Mouse (Mus musculus) MEL (cell line): ENCODE data around the gene Trappc3l. TPM values are rescaled to one million over a fixed set of nuclear protein-coding genes. Genes with fewer than 3 reads are reported as not detected.

Experiments used
- DNase-seq: peaks from one replicate; pipeline ENCODE4 v3.0.0; 2011; ENCODE audit warnings: low read depth, low spot score
- H3K27ac ChIP-seq: 2 replicates; pipeline ENCODE4 v1.5.1; 2012; ENCODE audit warnings: low read depth, mild to moderate bottlenecking, control low read depth, low read length, moderate library complexity; ENCODE audit not compliant: control insufficient read depth
- H3K27me3 ChIP-seq, 2 experiments: fragments of 150-350 bp in 1 of 2; sonication (generic) in 1 of 2; 2 replicates each; pipeline ENCODE4 v1.6.1; 2012; ENCODE audit warnings: low read length in 2 of 2, mild to moderate bottlenecking in 2 of 2, improper control_type of control experiment in 1 of 2, moderate library complexity in 1 of 2; ENCODE audit not compliant: insufficient read depth in 2 of 2, control insufficient read depth in 1 of 2
- H3K36me3 ChIP-seq, 2 experiments: 2 replicates each; pipeline ENCODE4 v1.6.1; 2012 to 2014; ENCODE audit warnings: low read length in 2 of 2, improper control_type of control experiment in 1 of 2, inconsistent platforms in 1 of 2, mild to moderate bottlenecking in 1 of 2; ENCODE audit not compliant: insufficient read depth in 2 of 2, control insufficient read depth in 1 of 2
- H3K4me1 ChIP-seq, 2 experiments: fragments of 150-350 bp in 1 of 2; sonication (generic) in 1 of 2; 2 replicates each; pipeline ENCODE4 v1.6.1; 2012; ENCODE audit warnings: low read length in 2 of 2, improper control_type of control experiment in 1 of 2, mild to moderate bottlenecking in 1 of 2; ENCODE audit not compliant: insufficient read depth in 2 of 2, control insufficient read depth in 1 of 2
- H3K4me3 ChIP-seq, 2 experiments: fragments of 150-350 bp in 1 of 2; sonication (generic) in 1 of 2; 2 replicates each; pipeline ENCODE4 v1.5.1; 2012; ENCODE audit warnings: low read depth in 2 of 2, low read length in 2 of 2, mild to moderate bottlenecking in 2 of 2, moderate library complexity in 2 of 2, control low read depth in 1 of 2, improper control_type of control experiment in 1 of 2; ENCODE audit not compliant: control insufficient read depth in 1 of 2, insufficient read depth in 1 of 2
- H3K79me2 ChIP-seq: 2 replicates; pipeline ENCODE4 v1.6.1; 2012; ENCODE audit warnings: mild to moderate bottlenecking, low read length, moderate library complexity; ENCODE audit not compliant: control insufficient read depth, poor library complexity, insufficient read depth
- H3K9ac ChIP-seq: 2 replicates; pipeline ENCODE4 v1.6.1; 2012; ENCODE audit warnings: low read depth, mild to moderate bottlenecking, control low read depth, low read length, moderate library complexity; ENCODE audit not compliant: control insufficient read depth, poor library complexity, severe bottlenecking
- H3K9me3 ChIP-seq: fragments of 150-350 bp; sonication (generic); replicated peaks from 2 replicates; pipeline ENCODE4 v1.6.1; 2012; ENCODE audit warnings: mild to moderate bottlenecking, low read length, improper control_type of control experiment, moderate library complexity; ENCODE audit not compliant: insufficient read depth
- BHLHE40 ChIP-seq: IDR thresholded peaks from 2 replicates; pipeline ENCODE4 v1.6.1; 2012; ENCODE audit warnings: low read depth, mild to moderate bottlenecking, inconsistent platforms, low read length, improper control_type of control experiment, borderline replicate concordance
- CTCF ChIP-seq, 3 experiments: IDR thresholded peaks in 2 of 3; conservative IDR thresholded peaks in 1 of 3; 2 replicates each; pipeline ENCODE4 v1.5.1; 2011 to 2012; ENCODE audit warnings: low read length in 3 of 3, low read depth in 2 of 3, mild to moderate bottlenecking in 2 of 3, improper control_type of control experiment in 1 of 3, inconsistent platforms in 1 of 3, mixed read lengths in 1 of 3, moderate library complexity in 1 of 3; ENCODE audit not compliant: control insufficient read depth in 1 of 3, insufficient read depth in 1 of 3, poor library complexity in 1 of 3, severe bottlenecking in 1 of 3
- ELF1 ChIP-seq: IDR thresholded peaks from 2 replicates; pipeline ENCODE4 v1.6.1; 2014; ENCODE audit warnings: low read depth, mild to moderate bottlenecking, inconsistent platforms, low read length, improper control_type of control experiment, moderate library complexity
- EP300 ChIP-seq, 2 experiments: IDR thresholded peaks; 2 replicates each; pipeline ENCODE4 v1.6.1; 2011; ENCODE audit warnings: improper control_type of control experiment in 2 of 2, low read length in 2 of 2, low read depth in 1 of 2, mild to moderate bottlenecking in 1 of 2
- ETS1 ChIP-seq: IDR thresholded peaks from 2 replicates; pipeline ENCODE4 v1.6.1; 2012; ENCODE audit warnings: low read depth, mild to moderate bottlenecking, inconsistent platforms, low read length, improper control_type of control experiment, moderate library complexity
- GABPA ChIP-seq: IDR thresholded peaks from 2 replicates; pipeline ENCODE4 v1.6.1; 2012; ENCODE audit warnings: low read depth, mild to moderate bottlenecking, inconsistent platforms, low read length, improper control_type of control experiment, moderate library complexity
- HCFC1 ChIP-seq: IDR thresholded peaks from 2 replicates; pipeline ENCODE4 v1.6.1; 2012; ENCODE audit warnings: low read depth, mild to moderate bottlenecking, inconsistent platforms, low read length, improper control_type of control experiment, moderate library complexity
- KAT2A ChIP-seq: conservative IDR thresholded peaks from 2 replicates; pipeline ENCODE4 v1.6.1; 2012; ENCODE audit warnings: low read depth, low read length, improper control_type of control experiment, inconsistent platforms
- MAX ChIP-seq: IDR thresholded peaks from 2 replicates; pipeline ENCODE4 v1.6.1; 2011; ENCODE audit warnings: low read length, improper control_type of control experiment
- MAZ ChIP-seq: IDR thresholded peaks from 2 replicates; pipeline ENCODE4 v1.6.1; 2012; ENCODE audit warnings: low read depth, mild to moderate bottlenecking, inconsistent platforms, low read length, improper control_type of control experiment
- MEF2A ChIP-seq: IDR thresholded peaks from 2 replicates; pipeline ENCODE4 v1.6.1; 2014; ENCODE audit warnings: low read depth, mild to moderate bottlenecking, inconsistent platforms, low read length, improper control_type of control experiment; ENCODE audit not compliant: poor library complexity, insufficient replicate concordance, severe bottlenecking; ENCODE audit errors: extremely low read depth
- MYB ChIP-seq: IDR thresholded peaks from 2 replicates; pipeline ENCODE4 v1.6.1; 2011; ENCODE audit warnings: mild to moderate bottlenecking, low read depth, low read length, improper control_type of control experiment
- POLR2A ChIP-seq, 2 experiments: IDR thresholded peaks; 2 replicates each; pipeline ENCODE4 v1.6.1; 2011 to 2012; ENCODE audit warnings: low read length in 2 of 2, mild to moderate bottlenecking in 2 of 2, control low read depth in 1 of 2, improper control_type of control experiment in 1 of 2, low read depth in 1 of 2, moderate library complexity in 1 of 2; ENCODE audit not compliant: control insufficient read depth in 1 of 2, insufficient read depth in 1 of 2, poor library complexity in 1 of 2
- POLR2AphosphoS2 ChIP-seq: IDR thresholded peaks from 2 replicates; pipeline ENCODE4 v1.6.1; 2011; ENCODE audit warnings: low read length, improper control_type of control experiment
- POLR2AphosphoS5 ChIP-seq: IDR thresholded peaks from 2 replicates; pipeline ENCODE4 v1.6.1; 2012; ENCODE audit warnings: low read depth, borderline replicate concordance, mild to moderate bottlenecking, inconsistent platforms, low read length, moderate library complexity, mixed read lengths
- RCOR1 ChIP-seq: IDR thresholded peaks from 2 replicates; pipeline ENCODE4 v1.6.1; 2012; ENCODE audit warnings: low read depth, mild to moderate bottlenecking, inconsistent platforms, low read length, improper control_type of control experiment
- SMC3 ChIP-seq: IDR thresholded peaks from 2 replicates; pipeline ENCODE4 v1.6.1; 2011; ENCODE audit warnings: low read depth, low read length, improper control_type of control experiment
- TBP ChIP-seq: IDR thresholded peaks from 2 replicates; pipeline ENCODE4 v1.8.0; 2011; ENCODE audit warnings: low read depth, low read length, improper control_type of control experiment
- TCF12 ChIP-seq: IDR thresholded peaks from 2 replicates; pipeline ENCODE4 v1.6.1; 2014; ENCODE audit warnings: low read depth, mild to moderate bottlenecking, inconsistent platforms, low read length, improper control_type of control experiment, moderate library complexity
- ZC3H11A ChIP-seq: IDR thresholded peaks from 2 replicates; pipeline ENCODE4 v1.6.1; 2012; ENCODE audit warnings: low read depth, mild to moderate bottlenecking, inconsistent platforms, low read length, improper control_type of control experiment
- ZKSCAN1 ChIP-seq: IDR thresholded peaks from 2 replicates; pipeline ENCODE4 v1.6.1; 2012; ENCODE audit warnings: low read depth, mild to moderate bottlenecking, inconsistent platforms, low read length, improper control_type of control experiment, moderate library complexity
- ZMIZ1 ChIP-seq: IDR thresholded peaks from 2 replicates; pipeline ENCODE4 v1.6.1; 2012; ENCODE audit warnings: low read depth, mild to moderate bottlenecking, inconsistent platforms, low read length, improper control_type of control experiment, moderate library complexity
- polyA plus RNA-seq, 2 experiments: library from polyadenylated mRNA; stranded (reverse) in 1 of 2; unstranded in 1 of 2; fragments of >175 nt in 1 of 2; fragments of >200 nt in 1 of 2; gene quantifications; 2 replicates each; pipeline versions ENCODE4 v1.2.1 to v1.2.4; 2012; ENCODE audit warnings: low replicate concordance in 2 of 2, low read depth in 1 of 2; ENCODE audit not compliant: insufficient read length in 2 of 2, insufficient read depth in 1 of 2, missing spikeins in 1 of 2
- total RNA-seq: library from RNA; depleted of rRNA; stranded (reverse); fragments of 300-350 nt; gene quantifications from 2 replicates; pipeline ENCODE4 v1.2.3, GENCODE M21; 2012

Trappc3l gene
- total and polyA plus RNA-seq, 3 experiments: not detected

DNA sequence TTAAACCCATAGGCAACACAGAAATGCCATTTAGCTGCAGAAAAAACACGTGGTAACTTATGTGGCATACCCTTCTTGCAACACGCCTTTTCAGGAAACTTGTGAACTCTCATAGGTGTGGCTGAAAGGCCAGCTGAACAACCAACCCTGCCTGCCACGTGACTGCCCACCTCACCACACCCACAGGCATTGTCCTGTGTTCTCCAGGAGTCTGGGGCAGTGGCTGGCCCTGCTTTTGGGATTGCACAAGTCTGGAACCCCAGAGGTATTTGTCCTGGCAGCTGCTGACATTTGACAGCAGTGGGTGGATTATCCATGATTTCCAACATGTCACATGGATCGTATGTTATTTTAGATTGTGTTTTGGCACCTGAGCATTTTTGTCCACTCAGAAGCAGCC lies 102.4 kb downstream of the Trappc3l start:
- no peak overlapping the region for H3K4me3 ChIP-seq
- H3K9ac ChIP-seq: no peak overlapping the region
- TF ChIP-seq MYB (no peak), EP300 (IDR thresholded peaks at IDR 0.05; ENCODE audit: low read depth in 1 of 2, low read length in 2 of 2) (no peak), CTCF (IDR thresholded peaks at IDR 0.05 in 2 of 3, conservative IDR thresholded peaks at IDR 0.05 in 1 of 3; ENCODE audit: control insufficient read depth in 1 of 3, insufficient read depth in 1 of 3, low read depth in 2 of 3, low read length in 3 of 3, poor library complexity in 1 of 3, severe bottlenecking in 1 of 3) (no peak), TBP (no peak), TCF12 (no peak), ETS1 (no peak), GABPA (no peak), ELF1 (no peak), POLR2A (IDR thresholded peaks at IDR 0.05; ENCODE audit: control insufficient read depth in 1 of 2, insufficient read depth in 1 of 2, low read depth in 1 of 2, low read length in 2 of 2, poor library complexity in 1 of 2) (no peak), BHLHE40 (no peak), MEF2A (no peak), HCFC1 (no peak), MAX (no peak), RCOR1 (no peak), POLR2AphosphoS5 (no peak), MAZ (no peak)
- H3K27ac ChIP-seq: no peak overlapping the region
- no peak for DNase-seq
- H3K36me3 ChIP-seq: no peaks in the 10 kb centered on the region
- no peaks in the 10 kb centered on the region for H3K9me3 ChIP-seq
- no peaks in the 10 kb centered on the region for H3K27me3 ChIP-seq
- H3K79me2 ChIP-seq: no peaks in the 10 kb centered on the region
- H3K4me1 ChIP-seq: no peaks in the 10 kb centered on the region

DNA sequence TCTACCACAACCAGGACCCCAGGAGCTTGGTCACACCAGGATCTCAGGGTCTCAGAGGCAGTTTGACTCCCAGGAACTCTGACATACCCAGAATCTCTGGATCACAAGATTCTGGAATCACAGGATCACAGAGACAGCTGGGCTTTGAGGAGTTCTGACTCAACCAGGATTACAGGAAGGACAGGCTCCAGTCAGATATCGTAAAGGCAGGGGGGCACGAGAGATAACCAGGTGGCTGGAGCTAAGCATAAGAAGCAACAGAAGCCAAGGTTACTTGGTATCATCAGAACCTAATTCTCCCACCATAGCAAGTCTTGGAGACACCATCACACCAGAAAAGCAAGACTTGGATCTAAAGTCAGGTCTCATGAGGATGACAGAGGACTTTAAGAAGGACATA lies 104.3 kb downstream of the Trappc3l start:
- Histone ChIP-seq H3K9ac (no peak overlapping the region), H3K4me1 (no peaks in the 10 kb centered on the region), H3K27me3 (no peaks in the 10 kb centered on the region), H3K9me3 (no peaks in the 10 kb centered on the region), H3K36me3 (no peaks in the 10 kb centered on the region), H3K4me3 (no peak overlapping the region), H3K79me2 (no peaks in the 10 kb centered on the region), H3K27ac (no peak overlapping the region)
- no peak for TF ChIP-seq KAT2A
- TF ChIP-seq ZMIZ1: no peak
- TF ChIP-seq HCFC1: no peak
- no peak for TF ChIP-seq POLR2AphosphoS2
- no peak for TF ChIP-seq POLR2AphosphoS5
- no peak for TF ChIP-seq SMC3
- no peak for TF ChIP-seq MAX
- no peak for TF ChIP-seq BHLHE40
- no peak for TF ChIP-seq ZKSCAN1
- no peak for TF ChIP-seq ZC3H11A
- no peak for DNase-seq
